Mouse (Mus musculus) bone marrow, adult 2 months (tissue): ENCODE results near the gene Atp2a1. TPM values are rescaled to one million over a fixed set of nuclear protein-coding genes. Genes with fewer than 3 reads are reported as not detected.

ENCODE experiments used
- H3K27ac ChIP-seq: fragments of 200-500 bp; 2 replicates; pipeline ENCODE4 v1.5.1; 2012; ENCODE audit warnings: low read depth, mild to moderate bottlenecking, control low read depth, inconsistent platforms, low read length; ENCODE audit not compliant: control insufficient read depth, poor library complexity, insufficient read depth
- H3K4me1 ChIP-seq: fragments of 200-500 bp; 2 replicates; pipeline ENCODE4 v1.6.1; 2011; ENCODE audit warnings: low read length; ENCODE audit not compliant: control insufficient read depth, insufficient read depth
- H3K4me3 ChIP-seq: fragments of 200-500 bp; replicated peaks from 2 replicates; pipeline ENCODE3; 2011; ENCODE audit warnings: mild to moderate bottlenecking, low read depth, low read length, control low read depth; ENCODE audit not compliant: control insufficient read depth
- CTCF ChIP-seq: fragments of 200-500 bp; IDR thresholded peaks from 2 replicates; pipeline ENCODE4 v1.5.1; 2011; ENCODE audit warnings: low read length, control low read depth; ENCODE audit not compliant: control insufficient read depth, insufficient read depth
- POLR2A ChIP-seq: fragments of 200-500 bp; IDR thresholded peaks from 2 replicates; pipeline ENCODE4 v1.6.1; 2011; ENCODE audit warnings: low read depth, mild to moderate bottlenecking, control low read depth, low read length, borderline replicate concordance; ENCODE audit not compliant: control insufficient read depth
- WGBS: fragments of 180-500 bp; shearing (Covaris S2); methylation state at CpG from one replicate; pipeline ENCODE4 v1.1.7; 2018; 5-methylcytosine and 5-hydroxymethylcytosine counted together
- polyA plus RNA-seq: library from polyadenylated mRNA; stranded (reverse); fragments of >200 nt; gene quantifications from 2 replicates; pipeline ENCODE4 v1.2.4, GENCODE M21; 2011; ENCODE audit warnings: low replicate concordance; ENCODE audit not compliant: missing spikeins, insufficient read depth, insufficient read length

Gene Atp2a1
- polyA plus RNA-seq, 1 experiment: 12.0 TPM

- under 1% methylated on average over 23 of the region's 23 CpGs for WGBS
- Histone ChIP-seq H3K4me1 (no peaks in the 10 kb centered on the region), H3K27ac (peak overlapping the region; percentile 13; the same call in 1 of the 2 replicates), H3K4me3 (no peak overlapping the region)
- TF ChIP-seq CTCF (no peak), POLR2A (peak; percentile 25; the same call in 1 of the 2 replicates)
Observed at GRCm38 (mm10) chr7:126482392-126482871, 19.5 kb upstream of the Atp2a1 start.

GRCm38 (mm10) chr7:126481699-126482098 lies 18.8 kb upstream of the Atp2a1 start:
- no peak for TF ChIP-seq CTCF
- TF ChIP-seq POLR2A: no peak
- H3K4me1 ChIP-seq: no peaks in the 10 kb centered on the region
- WGBS: 18% methylated on average over 5 of the region's 5 CpGs
- no peak overlapping the region for H3K27ac ChIP-seq
- H3K4me3 ChIP-seq: no peak overlapping the region

DNA sequence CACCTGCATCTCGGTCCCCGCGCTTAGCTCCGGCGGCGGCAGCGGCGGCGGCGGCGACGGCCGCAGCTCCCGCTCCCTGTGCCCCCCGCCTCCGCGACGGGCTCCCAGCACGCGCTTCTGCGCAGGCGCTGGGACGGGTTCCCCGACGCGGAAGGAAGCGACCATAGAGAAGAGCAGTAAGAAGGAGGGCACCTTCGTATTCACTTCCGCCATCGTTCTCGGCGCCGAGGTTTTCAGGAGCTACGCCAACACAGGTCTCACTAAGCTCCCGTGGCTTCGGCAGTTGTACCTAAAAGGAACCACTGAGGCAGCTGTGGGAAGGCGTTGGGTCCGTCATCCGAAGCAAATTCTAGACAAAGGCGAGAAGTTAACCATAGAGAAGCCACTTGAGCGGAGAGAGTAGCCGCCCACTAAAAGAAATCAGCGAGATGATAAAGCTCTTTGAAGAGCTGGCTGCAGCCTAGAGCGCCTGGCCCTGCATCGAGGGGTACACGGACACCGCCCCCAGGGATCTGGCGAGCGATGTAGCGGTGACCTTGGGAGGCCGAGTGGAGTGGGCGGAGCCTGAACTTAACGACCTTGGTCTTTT lies 12.2 kb upstream of the Atp2a1 start, which contains the start of gene Sh2b1:
Gene Sh2b1, minus strand, starts transcription at position 432 of the 589 bp plus-strand sequence.
- Histone ChIP-seq H3K27ac (peak within 1 kb of the TSS; percentile 90), H3K4me3 (peak within 1 kb of the TSS; percentile 87), H3K4me1 (peaks cover 9% of the 10 kb centered on the region)
- under 1% methylated on average over 53 of the region's 53 CpGs for WGBS
- TF ChIP-seq POLR2A (peak; percentile 69), CTCF (peak; percentile 50; the same call in 1 of the 2 replicates)

DNA sequence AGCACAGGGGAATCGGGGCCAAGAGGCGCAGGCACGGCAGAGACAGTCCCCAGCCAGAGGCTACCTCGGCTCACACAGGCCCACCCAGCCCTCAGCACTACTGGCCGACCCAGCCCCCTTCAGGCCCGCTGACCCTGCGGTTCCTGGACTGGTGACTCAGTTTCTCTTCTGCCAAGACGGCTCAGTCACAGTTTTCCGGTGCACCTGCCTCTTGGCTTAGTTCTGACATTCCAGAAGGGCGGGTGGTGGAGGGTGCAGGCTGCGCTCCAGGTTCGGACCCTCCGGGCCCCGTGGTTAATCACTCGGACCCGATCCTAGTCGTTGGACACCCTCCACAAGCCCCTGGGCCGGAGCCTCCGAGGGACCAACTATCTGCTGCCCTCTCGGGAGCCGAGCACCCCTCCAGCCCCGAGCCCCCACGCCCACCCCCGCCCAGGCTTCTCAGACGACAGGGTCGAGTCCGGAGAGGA lies 11.6 kb upstream of the Atp2a1 start:
- WGBS: under 1% methylated on average over 27 of the region's 27 CpGs
- peak overlapping the region; percentile 87 for H3K4me3 ChIP-seq
- H3K27ac ChIP-seq: peak overlapping the region; percentile 90
- TF ChIP-seq POLR2A: 0 out of 2 replicates have a peak, but pooled peaks have one; percentile 11
- no peak for TF ChIP-seq CTCF
- H3K4me1 ChIP-seq: peaks cover 9% of the 10 kb centered on the region

- H3K27ac ChIP-seq: no peak overlapping the region
- WGBS: 52% methylated on average over 9 of the region's 9 CpGs
- TF ChIP-seq POLR2A: no peak
- TF ChIP-seq CTCF: no peak
- H3K4me1 ChIP-seq: peaks cover 9% of the 10 kb centered on the region
- peak overlapping the region; percentile 28 for H3K4me3 ChIP-seq
Observed at GRCm38 (mm10) chr7:126473470-126474086, 10.7 kb upstream of the Atp2a1 start.

DNA sequence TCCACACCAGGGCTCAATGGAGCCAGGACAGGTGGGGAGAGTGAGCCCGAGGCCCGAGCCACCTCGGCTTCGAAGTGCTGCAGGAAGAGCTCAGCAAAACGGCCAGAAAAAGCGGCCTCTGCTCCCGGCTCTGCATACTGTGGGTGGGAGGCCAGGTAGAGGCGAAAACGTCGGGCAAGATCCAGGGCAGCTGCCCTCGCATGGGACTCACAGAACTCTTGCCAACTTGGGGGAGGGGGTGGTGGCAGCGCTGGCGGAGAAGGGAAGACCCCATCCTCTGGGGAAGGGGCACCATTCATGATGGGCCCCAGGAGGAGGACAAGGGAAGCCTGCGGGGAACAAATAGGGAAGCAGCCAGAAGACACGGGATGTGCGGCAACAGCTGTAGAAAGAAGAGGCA lies 9.8 kb upstream of the Atp2a1 start:
- Histone ChIP-seq H3K4me1 (peaks cover 9% of the 10 kb centered on the region), H3K27ac (peak overlapping the region; percentile 85)

DNA sequence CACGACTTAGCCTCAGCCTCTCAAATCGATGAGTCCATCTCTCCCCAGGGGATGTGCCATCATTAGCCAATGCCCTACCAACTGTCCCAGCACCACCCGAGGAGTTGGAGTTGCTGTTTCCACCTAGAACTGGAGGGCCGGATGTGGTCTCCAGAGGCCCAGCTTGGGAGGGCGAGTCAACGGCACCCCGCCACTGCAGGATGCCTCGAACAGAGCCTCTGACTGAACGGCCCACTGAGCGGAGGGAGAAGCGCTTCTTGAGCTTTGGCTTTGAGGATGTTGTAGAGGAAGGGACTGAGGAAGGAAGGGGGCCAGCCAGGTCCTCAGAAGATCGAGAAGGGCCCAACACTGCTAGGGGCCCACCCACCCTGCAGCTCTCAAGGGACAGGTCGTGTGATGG lies 9.4 kb upstream of the Atp2a1 start:
- Histone ChIP-seq H3K4me3 (peak overlapping the region; percentile 23), H3K27ac (peak overlapping the region; percentile 85), H3K4me1 (peaks cover 9% of the 10 kb centered on the region)
- 9% methylated on average over 13 of the region's 13 CpGs for WGBS
- no peak for TF ChIP-seq POLR2A
- no peak for TF ChIP-seq CTCF

More for the DNA sequence above, 9.8 kb upstream of the Atp2a1 start:
- TF ChIP-seq POLR2A (no peak), CTCF (no peak)
- H3K4me3 ChIP-seq: no peak overlapping the region
- 12% methylated on average over 16 of the region's 16 CpGs for WGBS

DNA sequence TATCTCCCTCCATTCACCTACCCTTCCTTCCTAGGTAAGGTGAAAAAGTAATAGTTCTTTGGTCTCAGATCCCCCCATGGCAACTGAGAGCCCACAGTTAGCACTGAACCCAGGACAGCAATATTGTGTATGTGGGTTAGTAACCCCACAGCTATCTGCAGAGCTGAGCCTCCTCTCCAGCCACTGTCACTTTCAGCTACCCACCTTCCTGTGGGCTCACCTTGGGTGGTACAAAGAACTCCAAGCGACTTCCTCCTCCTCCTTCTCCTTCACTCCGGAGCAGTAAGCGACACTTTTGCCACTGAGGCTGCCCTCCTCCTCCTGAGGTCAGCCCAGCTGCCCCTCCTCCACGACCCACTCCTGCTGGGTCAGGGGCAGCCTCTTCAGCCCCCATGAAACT lies 8.9 kb upstream of the Atp2a1 start:
- peaks cover 9% of the 10 kb centered on the region for H3K4me1 ChIP-seq
- H3K4me3 ChIP-seq: peak overlapping the region; percentile 23
- TF ChIP-seq POLR2A: no peak
- no peak for TF ChIP-seq CTCF
- H3K27ac ChIP-seq: peak overlapping the region; percentile 85
- WGBS: 16% methylated on average over 4 of the region's 4 CpGs

GRCm38 (mm10) chr7:126471361-126471760 lies 8.5 kb upstream of the Atp2a1 start:
- H3K4me3 ChIP-seq: no peak overlapping the region
- TF ChIP-seq POLR2A (no peak), CTCF (no peak)
- peaks cover 9% of the 10 kb centered on the region for H3K4me1 ChIP-seq
- peak overlapping the region; percentile 12 for H3K27ac ChIP-seq
- 55% methylated on average over 5 of the region's 5 CpGs for WGBS
